Mouse (Mus musculus): Measurements from ENCODE around the gene Ifi47.

The Ifi47 gene

DNA sequence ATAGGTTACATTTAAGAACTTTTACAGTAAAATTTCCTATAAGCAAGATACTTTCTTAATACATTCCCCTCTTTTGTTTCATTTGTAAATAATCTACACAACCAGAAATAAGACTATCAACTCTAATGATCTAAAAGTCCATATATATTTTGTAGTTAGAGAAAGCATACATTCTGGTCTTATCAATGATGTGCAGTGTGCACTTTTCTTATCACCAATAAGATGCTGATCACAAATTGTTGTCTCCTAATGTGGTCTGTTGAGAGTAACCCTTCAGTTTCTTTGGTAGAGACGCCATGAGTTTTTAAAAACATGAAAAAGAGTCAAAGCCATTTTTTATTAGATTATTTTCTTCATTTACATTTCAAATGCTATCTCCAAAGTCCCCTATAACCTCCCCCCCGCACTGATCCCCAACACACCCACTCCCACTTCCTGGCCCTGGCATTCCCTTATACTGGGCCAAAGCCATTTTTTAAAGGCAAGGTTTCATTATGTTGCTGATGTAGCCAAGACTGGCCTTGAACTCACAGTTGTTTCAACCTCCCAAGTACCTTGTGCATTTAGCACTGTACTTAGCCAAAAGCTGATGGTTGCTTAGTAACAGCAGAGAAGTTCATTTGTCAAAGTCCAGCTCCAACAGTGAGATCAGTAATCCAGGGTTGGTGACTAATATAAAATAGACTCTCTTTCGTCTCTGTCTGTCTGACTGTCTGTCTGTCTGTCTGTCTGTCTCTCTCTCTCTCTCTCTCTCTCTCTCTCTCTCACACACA is 13.5 kb downstream of the Ifi47 start:
- DNase-seq = no peak

GRCm38 (mm10) chr11:49090551-49090950 is 14.2 kb downstream of the Ifi47 start:
- DNase-seq = no peak

DNA sequence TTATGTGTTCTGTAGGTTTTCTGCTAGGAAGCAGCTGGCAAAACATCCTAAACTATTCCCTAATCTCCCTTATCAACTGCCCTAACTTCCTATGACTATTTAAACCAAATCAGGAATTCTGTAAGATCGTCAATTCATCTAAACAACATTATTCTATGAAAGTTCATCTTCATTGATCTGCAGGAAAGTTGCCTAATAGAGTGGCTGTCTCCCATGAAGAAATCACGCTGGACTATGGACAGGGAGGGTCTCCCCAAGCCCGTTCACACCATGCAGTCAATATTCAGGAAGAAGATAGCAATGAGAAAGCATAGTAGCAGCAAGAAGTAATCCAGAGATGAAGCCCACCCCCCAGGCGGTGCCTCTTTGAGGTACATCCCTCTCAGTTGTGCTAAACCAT is 14.8 kb downstream of the Ifi47 start:
- no peak for DNase-seq

DNA sequence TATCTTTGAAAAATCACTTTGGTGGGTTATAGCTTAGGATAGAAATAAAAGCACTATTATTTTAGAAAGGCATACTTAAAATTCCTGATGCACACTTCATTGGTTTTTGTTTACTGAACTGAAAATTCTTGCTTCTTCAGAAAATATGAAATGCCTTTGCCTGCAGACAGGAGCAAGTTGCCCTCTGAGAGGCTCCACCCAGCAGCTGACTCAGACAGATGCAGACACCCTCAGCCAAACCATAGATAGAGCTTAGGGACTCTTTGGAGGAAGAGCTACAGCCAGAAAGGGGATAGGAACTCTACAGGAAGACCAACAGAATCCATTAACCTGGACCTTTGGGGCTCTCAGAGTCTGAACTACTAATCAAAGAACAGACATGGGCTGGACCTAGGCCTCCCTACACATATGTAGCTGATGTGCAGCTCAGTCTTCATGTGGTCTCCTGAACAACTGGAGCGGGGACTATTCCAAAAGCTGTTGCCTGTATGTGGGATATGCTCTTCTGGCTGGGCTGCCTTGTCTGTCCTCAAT is 15.7 kb downstream of the Ifi47 start:
- no peak for DNase-seq

- no peak for DNase-seq
These were observed 16.4 kb downstream of the Ifi47 start for GRCm38 (mm10) chr11:49092786-49093185.

- DNase-seq = no peak
These were observed 17.7 kb downstream of the Ifi47 start for GRCm38 (mm10) chr11:49093861-49094660.

- DNase-seq = no peak
These were observed 19.0 kb downstream of the Ifi47 start for GRCm38 (mm10) chr11:49095367-49095766.

DNA sequence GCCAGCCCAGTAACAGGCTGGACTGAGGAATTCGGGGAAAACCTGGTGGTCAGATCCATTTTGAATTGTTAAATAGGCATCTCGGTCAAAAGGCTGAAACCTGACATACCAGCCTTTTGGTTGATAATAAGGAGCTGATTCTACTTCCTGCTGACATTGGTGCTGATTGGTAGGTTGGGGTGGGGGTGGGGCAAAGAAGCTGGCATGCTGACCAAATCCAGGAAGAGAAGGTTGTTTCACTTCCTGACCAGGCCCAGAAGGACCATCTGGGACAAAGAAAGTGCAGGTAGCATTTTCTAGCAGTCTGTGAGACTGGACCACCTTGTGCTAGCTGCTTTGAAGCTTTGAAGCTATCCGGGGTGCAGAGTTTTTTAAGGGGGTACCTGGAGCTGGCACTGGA is 24.0 kb downstream of the Ifi47 start:
- DNase-seq = no peak

GRCm38 (mm10) chr11:49101500-49101899 is 25.1 kb downstream of the Ifi47 start:
- DNase-seq = no peak

GRCm38 (mm10) chr11:49103047-49103693 is 26.8 kb downstream of the Ifi47 start:
- peak; percentile 70 for DNase-seq

DNA sequence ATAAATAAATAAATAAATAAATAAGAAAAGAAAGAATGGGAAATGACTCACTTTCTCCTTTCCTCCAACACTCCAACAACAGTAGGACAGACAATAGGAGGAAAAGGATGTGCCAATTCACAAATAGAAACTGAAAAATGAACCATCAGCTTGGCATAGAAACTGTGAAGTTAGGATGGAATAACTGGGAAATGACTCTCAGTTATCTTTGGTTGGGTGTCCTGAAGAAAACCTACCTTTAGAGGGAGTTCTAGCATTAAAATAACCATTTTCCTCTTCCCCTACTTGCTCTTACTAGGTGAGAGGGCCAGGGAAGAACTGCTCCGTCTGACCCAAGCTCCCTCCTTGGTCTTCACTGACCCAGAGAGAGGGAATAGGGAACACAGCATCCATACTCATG is 29.4 kb downstream of the Ifi47 start:
- no peak for DNase-seq

DNA sequence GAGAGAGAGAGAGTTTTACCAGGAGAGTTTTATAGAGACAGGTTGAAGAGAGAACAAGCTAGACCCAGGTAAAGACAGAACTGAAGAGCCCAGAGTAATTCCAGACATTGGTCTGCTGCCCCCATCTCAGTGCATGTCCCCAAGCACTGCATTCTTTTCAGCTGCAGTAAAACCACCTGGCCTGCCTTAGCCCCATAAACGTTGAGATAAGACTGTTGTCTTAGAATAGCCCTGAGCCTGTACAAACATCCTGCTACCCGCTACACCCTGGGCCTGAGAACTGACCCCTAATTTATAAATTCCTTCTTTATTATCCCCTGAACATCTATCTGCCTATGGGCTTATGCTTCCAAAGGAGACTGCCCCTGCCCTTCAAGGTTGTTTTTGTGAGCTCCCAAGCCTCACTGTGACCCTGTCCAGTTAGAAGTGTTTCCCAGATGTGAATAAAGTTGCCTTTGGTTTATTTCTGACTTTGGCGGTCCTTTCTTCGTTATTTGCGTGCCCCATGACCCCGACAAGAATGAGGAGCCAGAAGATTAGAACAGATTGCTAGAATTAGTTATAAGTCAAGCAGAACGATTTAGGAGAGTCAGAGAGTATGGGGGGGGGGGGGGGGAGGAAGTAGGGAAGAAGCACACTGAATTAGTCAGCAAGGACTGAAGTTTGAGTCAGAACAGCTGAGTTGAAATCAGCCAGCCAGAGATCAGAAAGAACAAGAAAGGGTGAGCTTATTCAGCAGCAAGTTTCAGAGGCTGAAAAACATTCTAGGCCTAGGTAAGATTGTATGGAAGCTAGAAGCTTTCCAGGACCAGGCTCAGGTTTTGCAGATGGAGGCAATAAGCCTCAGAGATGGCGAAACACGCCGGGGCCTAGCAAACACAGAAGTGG is 31.5 kb downstream of the Ifi47 start:
- DNase-seq = no peak

- DNase-seq = no peak
These were observed 32.4 kb downstream of the Ifi47 start for GRCm38 (mm10) chr11:49108833-49109232.

GRCm38 (mm10) chr11:49111000-49111399 is 34.6 kb downstream of the Ifi47 start:
- DNase-seq = no peak

DNA sequence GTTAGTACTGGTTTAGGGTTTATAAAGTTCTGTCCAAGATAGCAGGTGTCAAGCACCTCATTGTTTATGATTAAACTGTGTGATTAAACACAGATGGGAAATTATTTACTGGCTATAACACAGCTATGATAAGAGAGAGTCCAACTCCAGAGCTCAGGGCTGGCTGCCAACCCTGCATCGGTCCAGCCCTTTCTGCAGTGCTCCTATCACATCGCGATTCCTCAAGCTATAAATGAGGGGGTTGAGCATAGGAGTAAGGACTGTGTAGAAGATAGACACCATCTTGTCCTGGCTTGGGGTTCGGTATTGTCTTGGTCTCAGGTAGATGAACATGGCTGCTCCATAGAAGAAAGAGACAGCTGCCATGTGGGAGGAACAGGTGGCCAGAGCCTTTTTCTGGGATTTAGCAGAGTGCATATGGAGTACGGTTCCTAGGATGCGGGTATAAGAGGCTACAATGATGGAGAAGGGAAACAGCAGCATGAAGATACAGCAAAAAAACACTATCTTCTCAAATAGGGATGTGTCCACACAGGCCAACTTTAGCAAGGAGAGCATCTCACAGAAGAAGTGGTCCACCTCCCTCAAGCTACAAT is 36.3 kb downstream of the Ifi47 start:
- DNase-seq = no peak

DNA sequence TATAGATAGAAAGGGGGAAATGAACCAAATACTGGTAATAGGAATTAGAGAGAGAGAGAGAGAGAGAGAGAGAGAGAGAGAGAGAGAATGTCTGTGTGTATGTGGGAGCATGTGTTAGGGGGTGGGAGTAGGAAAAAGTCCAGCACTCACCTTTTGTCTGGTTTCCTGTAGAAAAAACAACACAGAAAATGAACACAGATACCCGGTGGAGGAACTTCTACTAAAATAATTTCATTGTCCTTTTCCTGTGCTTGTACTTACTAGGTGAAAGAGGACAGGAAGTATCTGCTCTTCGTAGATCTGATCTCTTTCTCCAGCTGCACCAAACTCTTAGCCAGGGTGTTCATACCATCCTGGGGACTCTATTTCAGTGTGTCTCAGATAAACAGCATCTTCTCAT is 37.8 kb downstream of the Ifi47 start:
- no peak for DNase-seq

- DNase-seq = no peak
These were observed 38.4 kb downstream of the Ifi47 start, which contains the start of gene Olfr1396 for GRCm38 (mm10) chr11:49114774-49115173. TSS of gene Olfr1396 (minus strand) at chr11:49114874.

- DNase-seq = no peak
These were observed 43.2 kb downstream of the Ifi47 start for GRCm38 (mm10) chr11:49119635-49120034.

- DNase-seq = no peak
These were observed 47.8 kb downstream of the Ifi47 start for GRCm38 (mm10) chr11:49124169-49124568.

DNA sequence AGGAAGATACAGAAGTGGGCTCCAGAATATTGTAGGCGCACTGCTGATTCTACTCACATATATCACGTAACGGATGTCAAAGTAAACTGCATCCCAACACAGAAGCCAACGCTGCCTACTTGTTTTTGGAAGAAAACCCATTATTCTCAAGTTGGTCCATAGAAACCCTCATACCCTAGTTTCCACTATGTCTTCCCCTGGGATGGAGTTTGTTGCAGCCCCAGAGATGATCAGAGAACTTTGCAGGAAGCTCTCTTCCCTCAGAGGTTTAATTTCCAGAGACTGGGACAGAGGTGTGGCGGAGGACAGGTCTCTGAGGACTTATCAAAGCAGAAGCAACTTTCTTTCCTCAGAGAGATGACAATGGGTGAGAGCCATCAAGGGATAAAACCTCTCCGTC is 65.6 kb downstream of the Ifi47 start, which contains the start of gene Olfr1395:
Gene Olfr1395, plus strand, starts transcription at position 301 of the 400 bp plus-strand sequence.
- no peak for DNase-seq
